Mouse (Mus musculus) liver, adult 2 months (tissue): ENCODE measurements around the gene Lonp2.

ENCODE experiments used
- CTCF ChIP-seq: fragments of 200-500 bp; IDR thresholded peaks from 2 replicates; pipeline ENCODE4 v1.5.1; 2011; ENCODE audit warnings: low read depth, low read length, control low read depth
- POLR2A ChIP-seq: fragments of 200-500 bp; IDR thresholded peaks from 2 replicates; pipeline ENCODE4 v1.6.1; 2011; ENCODE audit warnings: low read length, control low read depth; ENCODE audit not compliant: insufficient read depth; ENCODE audit errors: extremely low read depth

GRCm38 (mm10) chr8:86766548-86767211 is 142.8 kb downstream of the Lonp2 start:
- TF ChIP-seq CTCF = no peak
- no peak for TF ChIP-seq POLR2A
